9 mouse cellular contexts compared by ENCODE assay signal in the genomic region with DNA sequence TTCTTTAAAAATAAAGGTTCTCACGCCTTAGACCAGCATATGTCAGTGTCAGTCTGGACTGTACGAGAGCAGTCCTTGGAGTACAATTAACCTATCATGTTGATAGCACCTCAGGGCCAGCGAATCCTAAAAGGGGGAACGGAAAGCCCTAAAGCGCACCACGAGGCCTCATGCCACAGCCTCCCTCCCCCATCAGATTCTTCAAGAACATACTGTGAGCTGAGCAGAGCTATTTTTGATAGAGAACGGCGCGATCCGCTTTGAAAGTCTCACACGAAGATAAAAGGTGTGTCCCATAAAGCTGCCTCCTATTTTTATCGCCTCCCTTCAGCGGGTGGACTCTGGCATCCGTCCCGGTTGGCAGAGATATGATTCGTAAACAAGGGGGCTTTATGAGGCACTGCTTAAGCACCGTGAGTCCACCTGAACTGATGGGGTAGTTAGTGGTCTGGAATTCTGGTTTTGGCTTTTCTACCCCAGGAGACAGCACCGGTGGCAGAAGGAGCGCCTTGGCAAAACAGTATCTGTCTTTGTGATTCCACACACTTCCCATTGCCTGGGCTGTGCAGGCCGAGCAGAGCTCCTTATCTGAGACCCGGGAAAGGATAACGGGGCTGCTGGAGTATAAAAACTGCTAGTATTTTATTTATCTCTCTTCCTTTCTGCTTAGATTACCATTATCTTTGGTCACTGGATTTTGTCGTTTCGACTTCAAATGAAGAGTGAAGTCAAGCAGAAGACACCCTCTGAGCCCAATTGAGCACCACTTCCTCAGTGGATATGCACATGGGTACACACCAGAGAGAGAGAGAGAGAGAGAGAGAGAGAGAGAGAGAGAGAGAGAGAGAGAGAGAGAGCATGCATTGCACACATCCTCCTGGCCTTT.
DNase-seq lines count a peak whose midpoint lies in the region.
"Had no signal": no experiment of that assay in that cellular context is flagged by ENCODE, and none has a peak within 500 bp of the region (broad histone marks: within the 10 kb centered on the region; RNA-seq: fewer than 3 reads in every experiment).

No protein-coding gene starts in this region.

- no peak overlapping the region for H3K27ac ChIP-seq in midbrain, embryonic 10.5 days (replicated peaks)

- WGBS in midbrain, embryonic 10.5 days: 88% methylated on average over 24 of the region's 24 CpGs

- H3K4me3 ChIP-seq in midbrain, embryonic 10.5 days: no peak overlapping the region
- H3K4me3 ChIP-seq: erythroblast, embryonic 14.5 days had no signal

- H3K4me1 ChIP-seq in midbrain, embryonic 10.5 days: no peaks in the 10 kb centered on the region

- H3K36me3 ChIP-seq in midbrain, embryonic 10.5 days: no peaks in the 10 kb centered on the region

- H3K9me3 ChIP-seq in midbrain, embryonic 10.5 days (replicated peaks): no peaks in the 10 kb centered on the region

- H3K27me3 ChIP-seq in midbrain, embryonic 10.5 days (ENCODE audit: low read depth, poor library complexity, severe bottlenecking): no peaks in the 10 kb centered on the region

- peak; percentile 21 to 33 for DNase-seq in layer of hippocampus, adult 8-10 months (ENCODE audit: low spot score in 2 of 2)
- no peak for DNase-seq in layer of hippocampus, postnatal 36 days
- DNase-seq in frontal cortex, postnatal 36 days (ENCODE audit: low spot score in 2 of 2): peak; percentile 66 to 72
- DNase-seq in left cerebral cortex, adult 9 months (ENCODE audit: low spot score in 2 of 2): peak; percentile 65 to 73
- peak; percentile 33 for DNase-seq in right cerebral cortex, postnatal 4 days
- no peak for DNase-seq in adrenal gland, postnatal 14 days
- no peak for DNase-seq in MN1 (ENCODE audit: low spot score)
- DNase-seq in midbrain, embryonic 10.5 days (ENCODE audit: low spot score): no peak

Comparison
In these comparisons a context has a peak if more than half of its experiments do, and no peak if none do; other contexts are left out.
1. DNase-seq: peak in layer of hippocampus, adult 8-10 months (2 of 2), frontal cortex, postnatal 36 days (2 of 2), left cerebral cortex, adult 9 months (2 of 2) and right cerebral cortex, postnatal 4 days (single experiment); none in layer of hippocampus, postnatal 36 days (0 of 2), adrenal gland, postnatal 14 days (single experiment), MN1 (single experiment) and midbrain, embryonic 10.5 days (single experiment).